Mouse (Mus musculus) inflammation-experienced regulatory T-cells, adult 16 weeks (primary cell): ENCODE measurements around the gene Lrrc55. TPM values are rescaled to one million over a fixed set of nuclear protein-coding genes. Genes with fewer than 3 reads are reported as not detected.

Experiments used
- polyA plus RNA-seq: library from polyadenylated mRNA; unstranded; fragments of 100-300 nt; shearing (Covaris generic); gene quantifications from one replicate; pipeline ENCODE4 v1.2.1, GENCODE M21; 2017

The Lrrc55 gene
- 0.09 TPM for polyA plus RNA-seq

GRCm38 (mm10) chr2:85196901-85197300 lies at the start of gene Lrrc55:
TSS of gene Lrrc55 (minus strand) at chr2:85197197.

GRCm38 (mm10) chr2:85136089-85136488 lies 60.9 kb downstream of the Lrrc55 start, which contains the start of gene Aplnr:
TSS of gene Aplnr (plus strand) at chr2:85136225.

Other genes with a start within 250 kb of the Lrrc55 start
- gene Prg2, start 216.7 kb downstream of the Lrrc55 start, polyA plus RNA-seq = not detected
- 0.73 TPM for gene Prg3, start 209.0 kb downstream of the Lrrc55 start, polyA plus RNA-seq
- gene Ssrp1, start 160.0 kb downstream of the Lrrc55 start, polyA plus RNA-seq = 249 TPM
- gene P2rx3, start 159.7 kb downstream of the Lrrc55 start, polyA plus RNA-seq = 0.26 TPM
- 16.6 TPM for gene Tnks1bp1, start 149.2 kb downstream of the Lrrc55 start, polyA plus RNA-seq
- gene Aplnr, start 61.0 kb downstream of the Lrrc55 start, polyA plus RNA-seq = not detected
- not detected for gene Olfr987, start 142.1 kb upstream of the Lrrc55 start, polyA plus RNA-seq
- gene Olfr988, start 166.0 kb upstream of the Lrrc55 start, polyA plus RNA-seq = not detected
- gene Olfr992, start 212.3 kb upstream of the Lrrc55 start, polyA plus RNA-seq = not detected
- not detected for gene Olfr993, start 217.7 kb upstream of the Lrrc55 start, polyA plus RNA-seq
- not detected for gene Olfr994, start 239.3 kb upstream of the Lrrc55 start, polyA plus RNA-seq
- not detected for gene Olfr995, start 246.4 kb upstream of the Lrrc55 start, polyA plus RNA-seq